Mouse (Mus musculus) liver, adult 2 months (tissue): ENCODE data around the gene Grin3b.

Experiments
- CTCF ChIP-seq: fragments of 200-500 bp; IDR thresholded peaks from 2 replicates; pipeline ENCODE4 v1.5.1; 2011; ENCODE audit warnings: low read depth, low read length, control low read depth
- POLR2A ChIP-seq: fragments of 200-500 bp; IDR thresholded peaks from 2 replicates; pipeline ENCODE4 v1.6.1; 2011; ENCODE audit warnings: low read length, control low read depth; ENCODE audit not compliant: insufficient read depth; ENCODE audit errors: extremely low read depth

DNA sequence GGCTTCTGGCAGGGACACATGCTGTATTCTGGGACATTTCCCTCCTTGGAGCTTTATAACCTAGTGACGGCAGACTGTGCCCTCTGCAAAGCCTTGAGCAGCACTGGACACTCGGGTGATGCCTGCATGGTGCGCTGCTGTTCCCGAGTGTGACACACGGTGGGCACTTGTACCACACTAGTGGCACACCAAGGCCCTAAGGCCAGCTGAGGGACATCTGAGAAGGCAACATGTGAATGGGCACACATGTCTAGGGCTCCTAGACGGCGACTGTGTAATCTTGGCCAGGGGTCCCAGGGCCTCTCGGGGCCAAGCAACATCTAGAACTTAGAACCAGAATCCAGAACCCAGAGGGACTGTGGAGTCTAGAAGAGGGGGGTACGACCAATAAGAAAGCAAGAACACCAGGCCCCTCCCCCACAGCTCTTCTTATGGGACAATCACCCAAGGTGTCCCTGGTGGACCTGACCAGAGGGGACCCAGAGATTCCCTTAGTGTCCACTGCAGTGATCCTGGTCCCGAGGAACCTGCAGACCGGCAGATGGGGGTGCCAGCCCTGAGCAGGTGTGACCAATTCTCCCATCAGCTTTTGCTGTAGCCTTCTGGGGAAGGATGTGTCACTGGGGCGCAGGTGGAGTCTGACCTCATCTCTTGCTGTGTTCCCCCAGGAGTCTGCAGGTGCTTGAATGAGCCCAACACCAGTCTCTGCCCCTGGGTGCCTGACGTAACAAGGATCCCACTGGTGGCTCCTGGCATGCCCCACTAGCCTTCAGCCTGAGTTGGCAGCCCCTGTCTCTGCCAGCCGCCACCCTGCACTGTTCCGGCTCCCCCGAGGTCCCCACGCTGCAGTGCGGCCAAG is 40.3 kb upstream of the Grin3b start:
- TF ChIP-seq POLR2A: no peak
- TF ChIP-seq CTCF: no peak
